Mouse (Mus musculus): ENCODE data around the gene Ece2.

DNA sequence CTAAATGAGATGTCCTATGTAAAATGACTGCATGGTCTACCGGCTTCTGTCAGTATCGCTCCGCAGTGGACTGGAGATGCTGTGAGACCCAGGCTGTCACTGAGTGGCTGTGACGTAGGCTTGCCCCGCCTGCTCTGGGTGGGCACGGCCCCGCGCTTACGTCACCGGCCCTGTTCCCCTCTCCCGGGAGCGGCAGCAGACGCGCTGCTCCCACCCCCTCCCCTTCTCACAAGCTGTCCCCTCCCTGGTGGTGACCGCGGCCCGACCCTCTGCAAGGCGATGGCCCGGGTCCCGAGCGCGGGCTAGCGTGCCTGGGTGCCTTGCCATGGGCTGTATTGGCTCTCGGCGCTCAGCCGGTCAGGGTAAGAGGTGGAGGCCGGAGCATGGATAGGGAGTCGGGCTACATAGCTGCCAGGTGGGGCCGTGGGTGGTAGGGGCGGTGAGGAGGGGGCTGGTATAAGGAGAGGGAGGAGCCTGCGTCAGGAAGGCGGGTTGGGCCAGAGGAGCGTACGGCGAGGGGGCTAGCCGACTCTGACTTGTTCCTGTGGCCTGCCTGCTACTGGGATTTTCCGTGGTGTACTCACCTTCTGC is 63.6 kb downstream of the Ece2 start, which contains the start of gene Fam131a:
- TF ChIP-seq CTCF (IDR thresholded peaks at IDR 0.05; ENCODE audit: control insufficient read depth, insufficient read depth, insufficient replicate concordance, low read depth, low read length) (no peak), POLR2A (IDR thresholded peaks at IDR 0.05; ENCODE audit: control insufficient read depth, low read depth, low read length) (peak; percentile 65; the same call in 1 of the 2 replicates)

Data from testis, adult 2 months (tissue).